In genomic region chr5:122501101-122502076, GRCm38 (mm10) we compare ENCODE assay signal across 8 mouse cellular contexts. TPM values are rescaled to one million over a fixed set of nuclear protein-coding genes. Genes with fewer than 3 reads are reported as not detected.
DNase-seq lines count a peak whose midpoint lies in the region; ATAC-seq and TF ChIP-seq lines count a peak whose summit lies in the region.

No protein-coding gene starts in this region.

- H3K79me2 ChIP-seq in CH12.LX (replicated peaks; ENCODE audit: control insufficient read depth, extremely low read depth, insufficient read depth, poor library complexity, severe bottlenecking) = peaks cover 34% of the 10 kb centered on the region

- under 1% methylated on average over 113 of the region's 113 CpGs for WGBS in embryonic facial prominence, embryonic 15.5 days
- WGBS in heart, postnatal 0 days = under 1% methylated on average over 100 of the region's 113 CpGs
- WGBS in lung, embryonic 15.5 days = 1% methylated on average over 99 of the region's 113 CpGs

- no peak for TF ChIP-seq POLR2A in CH12.LX (IDR thresholded peaks at IDR 0.05; ENCODE audit: low read depth, low read length)

- peaks cover 2% of the 10 kb centered on the region for H3K9me3 ChIP-seq in CH12.LX (replicated peaks; ENCODE audit: low read length)
- no peaks in the 10 kb centered on the region for H3K9me3 ChIP-seq in embryonic facial prominence, embryonic 15.5 days (replicated peaks)
- no peaks in the 10 kb centered on the region for H3K9me3 ChIP-seq in heart, postnatal 0 days (replicated peaks; ENCODE audit: control insufficient read depth, low read length)
- H3K9me3 ChIP-seq in lung, embryonic 15.5 days = no peaks in the 10 kb centered on the region

- H3K4me1 ChIP-seq in CH12.LX (ENCODE audit: control insufficient read depth in 1 of 2, insufficient read depth in 2 of 2) = peaks cover 3 to 43% of the 10 kb centered on the region in 2 experiments
- H3K4me1 ChIP-seq in embryonic facial prominence, embryonic 15.5 days = peaks cover 37% of the 10 kb centered on the region
- H3K4me1 ChIP-seq in heart, postnatal 0 days (ENCODE audit: control insufficient read depth, insufficient read depth) = peaks cover 11% of the 10 kb centered on the region
- H3K4me1 ChIP-seq in lung, embryonic 15.5 days = peaks cover 38% of the 10 kb centered on the region

- dilution Hi-C loops in CH12.LX (cut with MboI; ENCODE audit: extremely low pct_ligation_motif_present, extremely low pct_unique_long_range_greater_than_20kb, low sequenced_read_pairs) = no loop called here

- peak; percentile 24 for DNase-seq in CH12.LX (ENCODE audit: extremely low read depth)
- DNase-seq in adrenal gland, postnatal 36 days = peak; percentile 69 to 82
- DNase-seq in heart, postnatal 0 days (ENCODE audit: low spot score) = no peak
- peak; percentile 75 to 86 for DNase-seq in kidney, postnatal 4 days
- DNase-seq in thymus, postnatal 4 days = peak; percentile 70

- no peaks in the 10 kb centered on the region for H3K27me3 ChIP-seq in CH12.LX (replicated peaks)
- no peaks in the 10 kb centered on the region for H3K27me3 ChIP-seq in embryonic facial prominence, embryonic 15.5 days
- H3K27me3 ChIP-seq in heart, postnatal 0 days (ENCODE audit: control insufficient read depth, insufficient read depth, low read length) = no peaks in the 10 kb centered on the region
- H3K27me3 ChIP-seq in lung, embryonic 15.5 days = no peaks in the 10 kb centered on the region

- no peak for TF ChIP-seq RAD21 in CH12.LX (IDR thresholded peaks at IDR 0.05; ENCODE audit: low read depth, low read length)

- peak overlapping the region; percentile 67; the same call in 1 of the 2 replicates for H3K4me2 ChIP-seq in CH12.LX (ENCODE audit: insufficient read depth, low read depth, poor library complexity, severe bottlenecking)
- peak overlapping the region; percentile 80 for H3K4me2 ChIP-seq in embryonic facial prominence, embryonic 15.5 days (replicated peaks)
- peak overlapping the region; percentile 66 for H3K4me2 ChIP-seq in heart, postnatal 0 days (ENCODE audit: low read depth, low read length)
- H3K4me2 ChIP-seq in lung, embryonic 15.5 days = peak overlapping the region; percentile 58

- in situ Hi-C loops in CH12.LX (cut with MboI; ENCODE audit: low pct_ligation_motif_present, low pct_unique_long_range_greater_than_20kb, low sequenced_read_pairs) = loop anchor here (25.0 kb wide), 1 partner anchor 111 kb away; the partner anchor contains the start of gene Ift81

- no peak for TF ChIP-seq EP300 in CH12.LX (IDR thresholded peaks at IDR 0.05; ENCODE audit: low read length)
- no peak for TF ChIP-seq EP300 in heart, postnatal 0 days (IDR thresholded peaks at IDR 0.05; ENCODE audit: low read depth)

- H3K27ac ChIP-seq in CH12.LX (ENCODE audit: insufficient read depth, low read depth) = peak overlapping the region; percentile 82
- H3K27ac ChIP-seq in embryonic facial prominence, embryonic 15.5 days (replicated peaks) = peak overlapping the region; percentile 99
- peak overlapping the region; percentile 100 for H3K27ac ChIP-seq in heart, postnatal 0 days (ENCODE audit: low read depth)
- H3K27ac ChIP-seq in lung, embryonic 15.5 days = peak overlapping the region; percentile 99

- no peak for TF ChIP-seq CTCF in CH12.LX (conservative IDR thresholded peaks at IDR 0.05 in 1 of 2, IDR thresholded peaks at IDR 0.05 in 1 of 2; ENCODE audit: low read depth in 2 of 2, low read length in 2 of 2)
- TF ChIP-seq CTCF in heart, postnatal 0 days (IDR thresholded peaks at IDR 0.05; ENCODE audit: low read depth) = no peak

- peak overlapping the region; percentile 74 to 96 (median 89) for H3K4me3 ChIP-seq in CH12.LX (replicated peaks in 1 of 3; ENCODE audit: low read depth in 2 of 3, low read length in 2 of 3, poor library complexity in 1 of 3)
- peak overlapping the region; percentile 76 for H3K4me3 ChIP-seq in embryonic facial prominence, embryonic 15.5 days (replicated peaks)
- peak overlapping the region; percentile 97 for H3K4me3 ChIP-seq in heart, postnatal 0 days (ENCODE audit: low read depth, low read length)
- H3K4me3 ChIP-seq in lung, embryonic 15.5 days = peak overlapping the region; percentile 100

- peak; percentile 63 for ATAC-seq in embryonic facial prominence, embryonic 15.5 days (ENCODE audit: insufficient number of reproducible peaks, low FRiP score, low TSS enrichment, low read depth)
- peak; percentile 18 for ATAC-seq in heart, postnatal 0 days (ENCODE audit: insufficient read depth, low read depth)
- peak; percentile 41 for ATAC-seq in lung, embryonic 15.5 days (ENCODE audit: borderline replicate concordance, extremely low read depth, low FRiP score, low TSS enrichment)
- ATAC-seq in neutrophil, adult 5-6 weeks (ENCODE audit: extremely low read depth, insufficient number of reproducible peaks, low FRiP score, poor library complexity, severe bottlenecking) = peak; percentile 6; the same call in 1 of the 2 replicates

- peaks cover 6 to 21% of the 10 kb centered on the region in 2 experiments for H3K36me3 ChIP-seq in CH12.LX (replicated peaks in 1 of 2; ENCODE audit: control insufficient read depth in 1 of 2, insufficient read depth in 1 of 2, low read length in 1 of 2)
- peaks cover 7% of the 10 kb centered on the region; the same call in 1 of the 2 replicates for H3K36me3 ChIP-seq in embryonic facial prominence, embryonic 15.5 days
- H3K36me3 ChIP-seq in heart, postnatal 0 days (replicated peaks; ENCODE audit: control insufficient read depth, insufficient read depth, low read length) = peaks cover 18% of the 10 kb centered on the region
- peaks cover 4% of the 10 kb centered on the region; the same call in 1 of the 2 replicates for H3K36me3 ChIP-seq in lung, embryonic 15.5 days

- peak overlapping the region; percentile 87 for H3K9ac ChIP-seq in CH12.LX (ENCODE audit: insufficient read depth, low read depth)
- H3K9ac ChIP-seq in embryonic facial prominence, embryonic 15.5 days = peak overlapping the region; percentile 98
- H3K9ac ChIP-seq in heart, postnatal 0 days (replicated peaks; ENCODE audit: low read depth, low read length) = peak overlapping the region; percentile 100
- peak overlapping the region; percentile 97 for H3K9ac ChIP-seq in lung, embryonic 15.5 days

TF ChIP-seq in CH12.LX, 34 proteins besides CTCF, POLR2A, EP300 and RAD21 (continues in another document):
- no peak for TF ChIP-seq KAT2A (IDR thresholded peaks at IDR 0.05; ENCODE audit: insufficient replicate concordance, low read length)
- TF ChIP-seq GABPA (IDR thresholded peaks at IDR 0.05; ENCODE audit: insufficient replicate concordance, low read depth, low read length) = no peak
- TF ChIP-seq USF1 (IDR thresholded peaks at IDR 0.05; ENCODE audit: low read depth, low read length) = no peak
- TF ChIP-seq MYC (IDR thresholded peaks at IDR 0.05; ENCODE audit: low read depth, low read length) = no peak
- no peak for TF ChIP-seq PAX5 (IDR thresholded peaks at IDR 0.05; ENCODE audit: low read length)
- TF ChIP-seq ETS1 (conservative IDR thresholded peaks at IDR 0.05; ENCODE audit: low read depth, low read length) = no peak
- TF ChIP-seq MAX (IDR thresholded peaks at IDR 0.05; ENCODE audit: low read length) = no peak
- TF ChIP-seq ZNF384 (IDR thresholded peaks at IDR 0.05; ENCODE audit: low read depth, low read length) = no peak
- no peak for TF ChIP-seq JUN (IDR thresholded peaks at IDR 0.05; ENCODE audit: insufficient read depth, low read depth, low read length)
- no peak for TF ChIP-seq JUND (conservative IDR thresholded peaks at IDR 0.05; ENCODE audit: low read depth, low read length)
- TF ChIP-seq MXI1 (IDR thresholded peaks at IDR 0.05; ENCODE audit: low read depth, low read length) = peak; percentile 17; the same call in 1 of the 2 replicates
- TF ChIP-seq UBTF (IDR thresholded peaks at IDR 0.05; ENCODE audit: low read depth, low read length) = peak; percentile 87
- TF ChIP-seq ZC3H11A (IDR thresholded peaks at IDR 0.05; ENCODE audit: low read depth, low read length) = no peak
- TF ChIP-seq BHLHE40 (IDR thresholded peaks at IDR 0.05; ENCODE audit: low read depth, low read length) = no peak; the same call in 1 of the 2 replicates
- 0 out of 2 replicates have a peak, but pooled peaks have one; percentile 37 for TF ChIP-seq RCOR1 (conservative IDR thresholded peaks at IDR 0.05; ENCODE audit: low read depth, low read length)
- TF ChIP-seq SMC3 (IDR thresholded peaks at IDR 0.05; ENCODE audit: low read depth, low read length) = no peak
- no peak for TF ChIP-seq E2F4 (IDR thresholded peaks at IDR 0.05; ENCODE audit: insufficient replicate concordance, low read depth, low read length)
- no peak for TF ChIP-seq TBP (conservative IDR thresholded peaks at IDR 0.05; ENCODE audit: low read depth, low read length)
- TF ChIP-seq CHD2 (IDR thresholded peaks at IDR 0.05; ENCODE audit: low read length) = no peak
- no peak for TF ChIP-seq USF2 (conservative IDR thresholded peaks at IDR 0.05; ENCODE audit: low read depth, low read length)
- no peak for TF ChIP-seq TCF12 (IDR thresholded peaks at IDR 0.05; ENCODE audit: low read depth, low read length)
- TF ChIP-seq CHD1 (IDR thresholded peaks at IDR 0.05; ENCODE audit: low read depth, low read length) = no peak; the same call in 1 of the 2 replicates
- peak; percentile 52; the same call in 1 of the 2 replicates for TF ChIP-seq MAZ (IDR thresholded peaks at IDR 0.05; ENCODE audit: low read depth, low read length)
- TF ChIP-seq ZMIZ1 (IDR thresholded peaks at IDR 0.05; ENCODE audit: low read depth, low read length) = no peak
- TF ChIP-seq ELF1 (IDR thresholded peaks at IDR 0.05; ENCODE audit: low read depth, low read length) = no peak
- TF ChIP-seq NRF1 (IDR thresholded peaks at IDR 0.05; ENCODE audit: low read depth, low read length) = no peak
- TF ChIP-seq ZKSCAN1 (IDR thresholded peaks at IDR 0.05; ENCODE audit: borderline replicate concordance, low read depth, low read length) = no peak
- TF ChIP-seq IRF4 (IDR thresholded peaks at IDR 0.05; ENCODE audit: low read depth, low read length) = no peak
- TF ChIP-seq MAFK (IDR thresholded peaks at IDR 0.05; ENCODE audit: insufficient replicate concordance, low read length) = 0 out of 2 replicates have a peak, but pooled peaks have one; percentile 8

RNA-seq across cellular contexts. Expression of gene Atp2a2, which starts 0.6 kb away (rescaled TPM):
- total RNA-seq in CH12.LX (2012; rRNA removed) (80.9 and 123 TPM in 2 replicates), CH12.LX (2014; rRNA removed) (59.5 and 61.6 TPM in 2 replicates)
- 158 and 159 TPM in 2 replicates for polyA plus RNA-seq in CH12.LX (2012; ENCODE audit: insufficient read length, low read depth)
- 100 to 1,000 TPM; 195 to 199 TPM for total RNA-seq in adrenal gland, postnatal 36 days (2021)
- polyA plus RNA-seq in embryonic facial prominence, embryonic 15.5 days (2015; fragmentation: Nextera tagmentation; extraction: Ambion mirVana) = 34.8 and 38.1 TPM in 2 replicates
- total RNA-seq in heart, postnatal 0 days (2014; rRNA removed; ENCODE audit: low replicate concordance) = 2,277 and 2,295 TPM in 2 replicates
- 706 and 785 TPM in 2 replicates for polyA plus RNA-seq in heart, postnatal 0 days (2015; fragmentation: Nextera tagmentation; extraction: Ambion mirVana)
- 31.3 and 37.3 TPM in 2 replicates for polyA plus RNA-seq in lung, embryonic 15.5 days (2015; fragmentation: Nextera tagmentation; extraction: Ambion mirVana)
- total RNA-seq in neutrophil, adult 5-6 weeks (2017) = 43.3 and 54.9 TPM in 2 replicates

Comparison
In these comparisons a context has a peak if more than half of its experiments do, and no peak if none do; other contexts are left out.
1. ATAC-seq: peak in every context shown above with its lines; median percentile 63 in embryonic facial prominence, embryonic 15.5 days; 41 in lung, embryonic 15.5 days; 18 in heart, postnatal 0 days; 6 in neutrophil, adult 5-6 weeks.
2. RNA of gene Atp2a2, which starts 0.6 kb away (total RNA-seq): 2,277 to 2,295 TPM in heart, postnatal 0 days; 195 to 199 TPM in adrenal gland, postnatal 36 days, 59.5 to 123 TPM in CH12.LX and 43.3 to 54.9 TPM in neutrophil, adult 5-6 weeks; every median in the first group is over 10 times any median in the second.
3. Peak in every context shown above with its lines, with median percentiles within 50 percentile points of each other: H3K27ac ChIP-seq, H3K4me2 ChIP-seq, H3K4me3 ChIP-seq and H3K9ac ChIP-seq.